Mouse (Mus musculus) urinary bladder, postnatal 4 days (tissue): Measurements from ENCODE around the gene Plcg1.

Experiments used
- DNase-seq, 2 experiments: peaks; one replicate each; pipeline ENCODE4 v3.0.0; 2021 to 2022; ENCODE audit warnings: low spot score in 2 of 2

The Plcg1 gene

DNA sequence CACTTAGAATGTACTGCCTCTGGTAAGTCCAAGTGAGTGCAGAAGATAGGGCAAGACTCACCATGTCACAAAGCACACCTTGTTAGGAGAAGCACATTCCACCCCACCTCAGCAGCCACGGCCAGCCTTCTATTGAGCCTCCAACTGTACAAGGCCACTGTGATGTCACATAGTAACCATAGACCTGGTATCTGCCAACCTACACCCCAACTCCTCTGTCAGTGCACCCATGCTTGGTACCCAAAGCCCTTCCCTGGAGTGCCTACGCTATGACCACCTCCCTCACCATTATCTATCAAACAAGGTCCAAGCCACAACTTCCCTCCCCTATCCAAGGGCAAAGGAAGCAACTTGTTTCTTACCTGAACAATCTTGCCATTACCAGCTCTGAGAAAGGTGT lies 37.9 kb downstream of the Plcg1 start:
- no peak for DNase-seq

DNA sequence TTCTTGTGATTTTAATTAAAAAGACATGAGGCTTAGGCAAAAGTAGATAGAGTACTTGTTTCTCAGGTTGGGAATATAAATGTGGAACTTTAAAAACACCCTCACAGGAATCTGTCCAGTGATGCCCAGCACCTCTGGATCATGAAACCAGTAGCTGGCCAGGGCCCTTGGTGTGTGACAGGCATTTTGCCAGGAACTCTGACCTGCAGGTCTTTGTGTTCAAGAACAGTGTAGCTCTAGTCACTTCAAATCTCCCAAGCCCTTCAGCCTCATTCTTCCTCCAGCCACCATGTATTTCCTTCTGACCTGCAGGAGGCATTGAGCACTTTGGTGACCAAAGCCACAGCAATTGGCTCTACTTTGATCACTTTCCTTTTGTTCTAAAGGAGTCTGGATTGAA lies 39.3 kb downstream of the Plcg1 start:
- no peak for DNase-seq

DNA sequence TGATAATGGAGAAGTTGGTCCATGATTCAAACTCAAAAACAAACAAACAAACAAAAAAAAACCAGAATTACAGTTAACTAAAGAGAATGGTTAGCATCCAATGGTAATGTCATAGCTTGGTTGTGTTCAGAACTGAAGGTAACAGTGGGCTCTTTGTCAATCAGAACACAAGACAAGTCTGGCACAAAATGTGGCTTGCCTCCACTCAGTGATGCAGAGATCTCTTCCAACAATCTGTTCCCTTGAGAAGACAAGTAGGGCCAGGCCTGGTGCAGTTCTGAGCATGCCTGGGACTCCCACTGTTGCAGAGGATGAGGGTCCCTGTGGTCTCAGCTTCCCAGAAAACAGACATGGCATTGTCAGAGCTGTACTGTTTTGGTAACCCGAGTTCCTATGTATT lies 39.8 kb downstream of the Plcg1 start:
- DNase-seq: no peak

DNA sequence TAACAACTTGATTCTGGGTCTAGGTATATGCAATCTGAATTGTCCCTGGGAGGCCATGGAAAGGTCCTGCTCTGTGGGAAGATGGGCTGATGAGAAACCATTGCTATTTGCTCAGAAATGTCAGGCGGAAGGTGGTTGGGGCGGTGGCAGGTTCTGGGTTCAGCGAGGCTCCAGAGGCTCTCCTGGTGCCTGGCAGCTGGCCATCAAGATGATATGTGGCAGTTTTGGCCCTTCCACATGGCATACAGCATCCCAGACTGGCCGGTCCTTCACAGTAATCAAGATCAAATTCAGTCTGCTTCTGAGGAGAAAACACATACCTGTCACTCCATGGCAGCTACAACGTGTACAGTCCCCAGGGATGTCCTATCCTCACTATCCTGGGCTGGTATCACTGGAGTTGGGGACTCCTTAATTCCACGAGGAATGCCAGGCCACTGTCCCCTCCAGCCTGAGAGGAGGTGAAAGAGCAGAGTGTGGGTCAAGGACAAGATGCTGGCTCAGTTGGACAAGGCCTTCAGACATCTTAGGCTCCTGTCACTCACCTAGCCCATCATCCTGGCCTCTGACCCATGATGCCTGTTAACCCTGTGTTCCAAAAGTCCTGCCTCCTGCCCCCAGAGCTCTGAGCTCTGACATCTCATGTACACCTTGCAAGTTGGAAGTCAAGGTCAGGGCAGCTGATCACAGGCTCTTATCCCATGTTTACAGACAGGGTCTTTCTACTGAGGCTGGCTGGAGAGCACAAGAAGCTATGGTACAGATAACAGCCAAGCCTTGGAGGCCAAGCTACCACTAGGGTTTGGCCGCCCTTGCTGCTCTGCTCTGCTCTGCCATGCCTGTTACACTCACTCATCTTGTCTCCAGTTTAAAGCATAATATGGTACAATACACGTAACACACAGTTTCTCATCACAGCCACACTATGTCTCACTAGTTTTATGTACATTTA lies 40.5 kb downstream of the Plcg1 start:
- no peak for DNase-seq

DNA sequence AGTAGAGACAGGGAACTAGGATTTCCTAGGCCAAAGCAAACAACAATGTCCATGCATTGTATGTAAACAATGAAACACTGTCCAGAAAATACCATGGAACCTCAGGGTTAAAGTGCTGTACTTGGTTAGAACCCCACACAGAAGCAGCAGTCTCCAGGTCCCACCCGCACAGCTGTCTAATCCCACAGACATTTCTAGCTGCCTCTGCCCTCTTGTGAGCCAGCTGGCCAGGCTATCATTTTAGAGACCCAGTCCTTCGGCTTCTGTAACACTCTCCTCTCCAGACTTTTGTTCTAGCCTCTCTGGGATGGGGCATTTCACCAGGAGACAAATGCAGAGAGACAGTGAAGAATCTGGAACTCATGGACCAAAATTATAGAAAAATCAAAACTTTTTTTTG lies 46.9 kb downstream of the Plcg1 start:
- DNase-seq: no peak

DNA sequence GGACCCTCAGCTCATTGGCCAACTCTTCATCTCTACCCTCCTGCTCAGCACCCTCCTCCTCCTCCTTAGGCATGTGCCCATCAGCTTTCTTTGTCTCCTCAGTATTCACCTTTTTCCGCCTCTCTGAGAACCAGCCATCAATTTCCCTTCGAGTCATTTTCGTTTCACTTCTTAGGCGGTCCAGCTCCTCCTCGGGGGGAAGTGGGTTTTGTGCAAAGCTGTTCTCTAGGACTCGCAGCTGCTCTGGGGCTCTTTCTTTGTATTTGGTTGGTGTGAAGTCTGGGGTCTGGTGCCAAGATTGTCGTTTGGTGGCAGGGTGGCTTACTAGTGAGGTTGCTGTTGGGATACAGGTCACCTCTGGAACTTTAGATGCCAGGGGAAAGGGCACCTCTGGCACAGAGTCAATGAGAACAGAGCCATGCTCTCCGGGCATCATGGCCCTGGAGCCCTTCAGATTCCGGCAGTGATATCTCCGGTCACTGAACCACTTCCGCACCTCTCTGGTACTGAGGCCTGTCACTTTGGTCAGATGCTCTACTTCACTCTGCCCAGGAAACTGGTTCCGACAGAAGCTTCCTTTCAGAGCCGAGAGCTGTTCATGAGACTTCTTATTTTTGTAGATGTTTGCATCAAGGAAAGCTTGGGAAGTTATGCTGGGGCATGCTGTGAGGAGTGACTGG lies 49.2 kb downstream of the Plcg1 start:
- DNase-seq: no peak

DNA sequence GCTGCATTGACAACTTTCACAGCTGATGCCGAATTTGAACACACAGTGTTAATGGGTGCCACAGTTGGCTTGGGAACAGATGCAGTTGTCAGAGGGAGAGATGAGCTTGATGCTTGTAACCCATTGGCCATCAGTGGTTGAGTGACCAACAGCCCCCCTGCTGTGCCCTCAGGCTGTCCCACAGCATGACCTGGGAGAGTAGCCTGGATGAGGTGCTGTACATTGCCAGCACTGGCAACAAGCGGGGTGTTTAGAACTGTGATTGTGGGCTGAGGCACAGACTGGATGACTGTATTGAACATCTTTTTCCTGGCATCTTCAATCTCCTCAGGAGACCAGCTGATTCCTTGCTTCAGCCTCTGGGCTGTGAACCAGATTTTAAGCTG lies 49.7 kb downstream of the Plcg1 start:
- no peak for DNase-seq

DNA sequence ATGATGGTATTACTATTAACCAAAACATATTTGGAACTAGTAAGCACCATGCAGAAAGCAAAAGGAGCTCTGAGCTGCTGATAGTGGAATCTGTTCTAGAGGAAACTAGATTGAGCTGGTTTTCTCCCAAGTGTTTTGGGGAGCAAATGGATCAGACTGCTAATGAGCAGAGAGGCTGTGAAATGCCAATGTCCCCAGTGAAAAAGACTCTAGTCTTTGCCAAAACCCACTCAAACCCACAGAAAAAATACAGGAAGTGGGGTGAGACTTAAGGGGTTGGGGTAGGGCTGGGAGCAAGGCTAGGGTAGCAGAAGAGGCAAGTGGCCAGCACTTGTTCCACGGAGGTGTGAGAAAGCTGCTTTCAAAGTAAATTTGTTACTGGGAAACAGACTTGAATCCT lies 55.2 kb downstream of the Plcg1 start:
- DNase-seq: no peak

DNA sequence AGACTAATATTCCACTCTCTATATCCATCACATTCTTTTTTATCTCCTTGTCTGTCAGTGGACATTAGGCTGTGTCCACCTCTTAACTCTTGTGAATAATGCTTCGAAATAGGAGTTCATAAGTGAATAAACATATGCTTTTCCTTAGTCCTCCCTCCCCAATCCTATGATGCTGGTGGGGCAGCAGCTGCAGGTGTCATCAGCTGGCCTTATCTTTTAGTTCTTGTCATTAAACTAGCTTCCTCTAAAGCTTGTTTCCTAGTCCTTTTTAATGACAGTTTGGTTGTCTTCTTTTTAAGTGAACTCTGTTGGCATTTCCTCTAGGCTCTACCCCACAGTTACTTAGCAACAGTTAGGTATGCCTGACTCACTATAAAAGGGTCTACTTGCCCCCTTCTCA lies 57.9 kb downstream of the Plcg1 start:
- no peak for DNase-seq

DNA sequence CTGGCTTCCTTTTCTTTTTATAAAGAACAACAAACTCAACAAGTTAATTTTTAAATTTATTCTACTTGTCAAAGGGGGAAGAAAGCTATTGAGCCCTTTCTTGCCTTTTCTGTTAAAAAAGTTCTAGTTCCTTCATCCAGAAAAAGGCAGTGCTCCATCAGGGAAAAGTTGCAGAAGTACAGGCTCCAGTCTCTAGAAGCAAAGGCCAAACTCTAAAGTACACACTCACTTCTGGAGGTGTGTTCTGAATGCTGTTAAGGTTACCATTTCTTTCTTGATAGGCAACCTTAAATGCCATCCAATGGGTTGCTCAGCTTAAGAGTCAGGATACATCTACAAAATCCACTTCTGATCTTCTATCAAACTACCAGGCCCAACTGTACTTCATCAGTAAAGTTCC lies 58.6 kb downstream of the Plcg1 start:
- no peak for DNase-seq

DNA sequence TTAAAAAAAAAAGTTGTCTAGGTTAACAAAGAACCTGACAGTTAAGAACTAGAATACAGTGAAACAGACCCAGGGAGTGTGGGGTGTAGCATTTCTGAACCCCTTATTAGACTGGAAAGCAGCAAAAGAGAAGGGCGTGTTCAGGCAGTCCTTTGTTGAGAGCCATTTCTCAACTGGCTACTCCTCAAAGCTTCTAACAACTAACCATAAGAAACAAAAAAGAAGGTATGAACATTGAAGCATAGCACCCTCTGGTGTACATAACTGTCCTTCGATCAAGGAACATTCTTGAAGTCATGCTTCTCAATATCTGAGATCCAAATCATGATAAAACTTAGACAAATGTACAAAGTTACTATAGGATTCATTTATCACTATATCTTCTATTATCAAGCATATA lies 62.0 kb downstream of the Plcg1 start:
- DNase-seq: no peak

DNA sequence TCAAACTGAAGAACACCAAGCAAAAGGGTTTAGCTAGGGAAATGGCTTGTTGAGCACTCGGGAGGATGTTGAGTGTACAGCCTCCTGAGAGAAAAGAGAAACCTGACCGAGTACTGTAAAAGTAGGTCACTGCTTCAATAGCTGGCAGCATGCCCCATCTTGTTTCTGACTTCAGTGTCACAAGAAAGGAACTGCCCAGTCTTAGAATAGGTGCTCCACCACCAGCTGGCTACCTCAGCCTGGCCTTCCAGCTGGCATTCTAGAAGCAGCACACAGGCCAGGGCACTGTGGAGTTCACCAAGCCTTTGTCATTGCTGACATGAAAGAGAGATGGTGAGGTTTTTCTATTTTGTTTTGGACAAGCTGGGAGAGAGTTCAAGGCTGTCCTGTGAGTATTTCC lies 65.9 kb downstream of the Plcg1 start:
- no peak for DNase-seq

DNA sequence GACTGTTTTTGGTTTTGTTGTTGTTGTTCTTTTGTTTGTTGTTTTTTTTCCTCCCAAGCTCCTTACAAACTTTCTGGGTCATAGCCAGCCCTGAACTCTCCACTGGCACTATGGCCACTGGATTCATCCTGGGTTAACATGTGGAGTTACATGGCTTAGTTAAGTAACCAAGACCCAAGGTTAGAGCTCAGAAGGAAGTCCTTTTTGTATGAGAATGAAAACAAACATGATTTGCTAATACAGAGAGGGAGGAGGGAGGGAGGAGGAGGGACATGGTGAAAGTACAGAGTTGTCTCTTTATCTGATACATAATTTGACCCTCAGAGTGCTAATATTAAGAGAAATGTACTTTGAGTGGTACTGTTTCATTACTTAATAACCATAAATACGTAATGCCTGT lies 67.1 kb downstream of the Plcg1 start:
- no peak for DNase-seq

DNA sequence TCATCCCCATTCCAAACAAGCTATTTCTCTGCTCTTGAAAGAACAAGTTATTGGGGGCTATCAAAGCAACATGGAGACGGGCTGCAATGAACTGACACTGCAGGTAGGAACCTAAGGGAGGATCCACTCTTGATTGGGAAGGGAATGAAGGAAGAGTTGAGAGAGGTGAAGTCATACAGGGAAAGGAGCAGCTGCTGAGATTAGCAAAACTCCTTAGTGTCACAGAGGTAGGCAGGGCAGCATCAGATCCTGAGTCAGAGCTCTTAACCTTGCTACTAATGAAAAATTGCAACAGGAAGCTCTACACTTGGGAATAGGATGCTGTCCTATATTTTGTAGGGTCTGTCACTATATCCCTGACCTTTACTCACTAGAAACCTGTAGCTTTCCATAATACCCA lies 69.9 kb downstream of the Plcg1 start:
- DNase-seq: no peak

DNA sequence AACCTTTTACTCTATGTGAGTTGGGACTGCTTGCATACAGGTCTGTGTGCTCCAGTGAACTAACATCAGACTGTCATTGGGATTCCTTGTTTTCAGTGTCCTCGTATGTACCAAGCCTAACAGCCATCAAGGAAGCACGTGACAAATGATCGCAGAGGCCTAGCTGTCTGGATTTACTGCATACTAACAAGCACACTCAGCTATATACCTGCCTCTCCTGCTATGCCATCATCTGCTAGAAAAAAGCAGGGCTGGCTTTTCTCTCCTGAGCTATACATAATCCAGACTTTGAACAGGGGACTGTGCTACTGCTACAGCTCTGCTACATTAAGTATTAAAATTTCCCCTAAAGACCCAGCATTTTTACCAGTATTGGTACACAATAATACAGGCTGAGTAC lies 71.2 kb downstream of the Plcg1 start:
- DNase-seq: no peak

DNA sequence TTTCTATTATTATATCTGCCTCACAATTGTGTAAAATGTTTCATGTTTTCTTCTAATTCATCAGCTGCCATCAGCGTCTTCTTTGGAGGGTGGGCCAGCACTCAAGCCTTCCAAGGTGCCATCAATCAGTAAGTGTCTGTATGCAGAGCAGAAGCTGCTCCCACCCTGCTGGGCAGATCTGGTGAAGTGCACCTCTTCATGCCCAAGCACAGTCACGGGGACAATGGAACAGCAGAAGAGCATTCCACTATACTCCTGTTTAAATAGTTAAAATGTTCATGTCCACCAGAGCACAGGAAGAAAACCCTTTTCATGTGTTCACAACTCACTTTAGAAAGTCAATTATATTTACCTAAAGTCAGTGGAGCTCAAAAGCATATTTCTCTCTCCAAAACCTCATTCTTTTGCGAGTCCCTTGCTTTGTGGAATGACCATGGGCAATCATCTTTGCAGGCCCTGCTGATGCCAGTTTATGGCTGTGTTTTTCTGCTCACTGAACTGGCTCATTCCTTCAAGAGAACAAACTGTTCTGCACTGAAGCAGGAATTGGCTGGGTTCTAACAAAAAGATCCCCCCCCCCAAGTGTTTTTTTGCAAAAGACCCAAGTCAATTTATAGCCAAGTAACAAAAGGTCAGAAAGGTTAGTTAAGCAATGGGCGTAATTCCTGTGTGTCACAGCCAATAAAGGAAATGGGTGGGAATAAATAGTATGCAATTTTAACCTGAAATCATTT lies 73.9 kb downstream of the Plcg1 start:
- DNase-seq: no peak

DNA sequence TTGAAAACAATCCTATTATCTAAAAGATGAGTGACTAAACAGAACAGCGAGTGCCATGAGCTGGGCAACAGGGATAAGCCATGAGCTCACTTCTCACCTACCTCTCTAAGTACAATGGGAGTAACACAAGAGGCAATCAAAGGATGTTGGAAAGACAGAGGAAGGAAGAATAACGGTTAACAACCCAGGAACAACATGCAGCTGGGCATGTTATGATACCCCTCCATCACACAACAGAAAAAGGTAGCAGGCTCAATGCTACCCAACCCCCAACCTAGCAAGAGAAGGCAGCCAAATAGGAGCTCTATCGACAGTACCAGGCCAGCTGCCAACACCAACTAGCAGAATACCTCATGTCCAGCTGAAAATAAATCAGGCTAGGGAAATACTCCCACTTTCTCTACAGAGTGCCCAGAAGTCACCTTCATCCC lies 75.0 kb downstream of the Plcg1 start:
- DNase-seq: no peak

DNA sequence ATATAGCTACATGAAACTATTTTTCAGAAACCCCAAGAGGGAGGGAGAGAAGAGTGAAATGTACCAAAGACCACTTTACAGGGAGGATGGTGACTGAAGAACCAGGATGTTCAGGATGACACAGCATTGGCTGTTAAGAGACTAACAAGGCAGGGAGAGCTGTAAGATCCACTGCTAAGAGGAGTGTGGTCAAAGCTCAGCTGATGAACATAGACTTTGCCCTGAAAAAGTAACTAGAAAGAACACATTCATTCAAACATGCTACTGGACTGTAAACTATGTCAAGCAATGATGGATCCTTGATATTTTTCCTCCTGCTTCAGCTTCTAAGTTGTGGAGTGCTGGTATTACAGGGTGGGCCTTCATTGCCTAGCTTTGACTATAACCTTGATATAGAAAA lies 79.3 kb downstream of the Plcg1 start:
- no peak for DNase-seq

DNA sequence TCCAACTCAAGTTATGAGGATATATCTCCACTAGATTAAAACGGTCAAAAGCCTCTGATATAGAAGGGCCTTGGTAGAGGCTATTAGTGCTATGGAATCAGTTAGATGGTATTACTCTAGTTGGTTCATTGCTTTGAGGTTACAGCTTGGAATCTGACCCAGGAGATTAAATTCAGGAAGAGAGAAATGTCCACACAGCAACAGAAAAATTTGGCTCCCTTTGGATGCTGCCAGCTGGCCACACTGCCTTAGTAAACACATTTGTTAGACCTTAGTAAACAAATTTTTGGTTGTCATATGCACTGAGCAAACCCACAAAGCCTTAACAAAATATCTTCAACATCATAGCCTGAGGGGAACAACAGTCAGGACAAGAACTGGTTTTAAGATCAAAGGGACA lies 79.7 kb downstream of the Plcg1 start:
- no peak for DNase-seq
